Mouse (Mus musculus) testis, postnatal 10 days (tissue): ENCODE data around the gene Ap5b1.

Experiments used
- DNase-seq: peaks from one replicate; pipeline ENCODE4 v3.0.0; 2021; ENCODE audit warnings: low spot score

Gene Ap5b1

DNA sequence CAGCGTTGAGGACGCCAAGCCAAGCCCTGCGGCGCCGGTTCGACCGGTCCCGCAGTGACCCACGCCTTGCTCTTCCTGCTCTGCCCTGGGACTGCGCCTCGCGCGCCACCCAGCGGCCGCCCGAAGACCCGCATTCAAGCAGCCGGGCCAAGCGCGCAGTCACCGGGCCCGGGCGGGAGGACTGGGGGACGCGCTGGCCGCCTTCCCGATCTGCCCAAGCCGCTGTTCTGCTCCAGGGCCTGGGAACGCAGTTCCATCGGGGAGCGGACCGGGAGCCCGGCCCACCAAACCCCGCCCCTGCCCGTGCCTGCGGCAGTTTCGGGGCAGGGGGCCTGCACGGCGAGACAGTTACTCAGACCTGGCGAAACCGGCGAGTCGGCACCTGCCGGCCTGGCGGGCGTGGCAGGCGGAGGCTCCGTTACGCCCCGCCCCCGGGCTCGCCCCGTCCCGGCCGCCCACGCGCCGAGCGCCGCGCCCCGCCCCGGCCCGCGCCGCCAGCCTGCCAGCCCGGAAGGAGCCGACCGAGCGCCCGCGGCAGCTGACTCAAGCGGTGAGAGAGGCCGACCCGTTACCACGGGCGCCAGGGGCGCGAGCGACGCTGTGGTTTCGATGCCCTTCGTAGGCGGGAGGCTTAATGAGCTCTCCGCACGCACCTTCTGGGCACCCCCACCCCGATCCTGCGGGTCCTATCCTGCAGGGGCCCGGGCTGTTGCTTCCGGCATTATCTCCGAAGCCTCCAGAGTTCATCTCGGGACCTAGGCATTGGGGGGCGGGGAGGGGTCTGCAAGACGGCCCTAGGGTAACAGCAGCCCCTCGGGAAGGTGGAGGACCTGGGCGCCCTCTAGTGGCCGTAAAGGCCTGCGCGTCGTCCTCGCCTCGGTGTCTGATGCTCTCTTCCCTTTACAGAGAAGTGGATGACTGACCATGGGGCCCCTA lies at the start of gene Ap5b1:
Gene Ap5b1, plus strand, starts transcription at position 492 of the 936 bp plus-strand sequence.
- peak; percentile 91 for DNase-seq

DNA sequence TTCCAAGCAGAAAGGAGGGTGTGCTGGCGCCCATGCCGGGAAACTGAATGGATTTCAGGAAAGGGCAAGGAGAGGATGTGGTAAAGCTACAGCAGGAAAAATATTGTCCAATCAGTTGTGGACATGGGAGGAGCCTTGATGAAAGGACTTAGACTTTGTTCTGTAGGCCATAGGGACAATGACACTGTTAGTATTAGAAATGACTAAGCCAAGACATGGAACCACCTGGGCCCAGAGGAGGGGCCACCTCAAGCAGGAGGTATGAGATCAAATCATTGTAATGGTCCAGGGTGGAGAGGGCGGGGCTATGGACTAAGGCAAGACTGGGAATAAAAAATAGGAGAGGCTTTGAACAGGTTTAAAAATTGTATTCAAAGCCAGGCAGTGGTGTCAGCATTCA lies 49.1 kb upstream of the Ap5b1 start:
- no peak for DNase-seq

DNA sequence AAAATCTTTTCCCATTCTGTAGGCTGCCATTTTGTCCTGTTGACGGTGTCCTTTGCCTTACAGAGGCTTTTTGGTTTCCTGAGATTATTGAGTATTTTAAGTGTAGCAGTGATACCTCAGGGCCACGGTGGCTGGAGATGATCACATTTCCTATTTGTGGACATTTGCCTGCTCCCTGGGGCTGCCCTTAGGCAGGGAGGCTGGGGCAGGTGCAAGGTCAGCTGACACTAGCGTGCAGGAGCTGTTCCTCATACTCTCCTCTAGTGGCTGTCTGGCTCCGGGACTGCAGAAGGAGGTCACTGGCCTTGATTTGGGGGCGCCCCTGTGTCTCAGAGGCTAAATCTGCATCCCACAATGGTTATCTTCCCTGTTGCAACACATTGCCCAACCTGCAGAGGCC lies 42.6 kb upstream of the Ap5b1 start:
- DNase-seq, result no peak

DNA sequence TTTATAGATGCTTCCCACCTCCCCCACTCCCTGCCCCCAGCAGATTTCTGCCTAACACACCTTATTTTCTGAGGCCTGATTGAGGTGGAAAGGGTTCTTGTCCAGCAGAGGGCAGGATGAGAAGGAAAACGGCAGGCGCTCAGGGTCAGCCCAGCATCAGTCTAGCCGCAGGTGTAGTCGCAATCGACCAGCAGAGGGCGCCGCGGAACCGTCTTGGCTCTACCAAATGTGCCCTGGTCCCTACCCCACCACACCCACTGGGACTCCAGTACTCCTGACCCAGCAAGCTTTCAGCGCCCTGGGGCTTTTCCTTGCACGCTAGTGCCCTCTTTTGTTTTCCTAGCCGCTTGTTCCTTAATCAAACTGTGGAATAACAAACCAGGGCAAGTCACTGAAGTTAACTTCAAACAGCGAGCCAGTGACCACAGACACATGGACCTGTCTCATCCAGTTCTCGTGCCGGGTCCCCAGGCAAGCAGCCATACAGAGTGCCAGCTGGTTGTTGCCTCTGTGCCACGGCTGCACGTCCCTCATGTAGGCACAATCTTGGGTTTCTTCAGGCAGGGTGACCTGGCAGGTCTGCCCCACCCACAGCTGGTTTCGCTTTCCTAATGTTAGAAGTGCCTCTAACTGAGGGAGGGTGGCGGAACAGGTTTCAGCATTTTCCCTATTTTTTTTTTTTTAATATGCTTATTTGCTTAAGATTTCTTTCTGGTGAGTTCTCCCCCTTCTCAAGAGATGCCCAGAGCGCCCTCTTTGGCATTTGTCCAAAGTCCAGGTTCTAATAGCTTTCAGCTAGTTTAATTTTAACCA lies 38.3 kb upstream of the Ap5b1 start:
- peak; percentile 99 for DNase-seq

DNA sequence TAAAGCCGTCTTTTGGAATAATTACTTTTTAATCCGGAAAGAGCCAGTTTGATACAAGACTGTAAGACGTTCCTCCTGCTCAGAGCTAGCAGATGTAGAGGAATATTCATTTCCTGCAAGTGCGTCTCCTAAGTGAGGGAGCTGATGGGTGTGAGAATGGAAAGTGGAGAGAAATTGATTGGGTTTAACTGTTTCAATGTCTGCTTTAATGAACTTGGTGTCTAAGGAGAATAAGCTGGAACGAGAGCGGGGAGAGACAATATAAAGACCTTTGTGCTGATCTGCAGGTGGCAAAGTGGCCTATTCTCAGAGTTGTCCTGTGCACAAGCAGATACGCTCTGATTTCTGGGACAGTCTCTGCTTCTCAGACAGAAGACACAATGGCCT lies 37.7 kb upstream of the Ap5b1 start:
- DNase-seq, result no peak

DNA sequence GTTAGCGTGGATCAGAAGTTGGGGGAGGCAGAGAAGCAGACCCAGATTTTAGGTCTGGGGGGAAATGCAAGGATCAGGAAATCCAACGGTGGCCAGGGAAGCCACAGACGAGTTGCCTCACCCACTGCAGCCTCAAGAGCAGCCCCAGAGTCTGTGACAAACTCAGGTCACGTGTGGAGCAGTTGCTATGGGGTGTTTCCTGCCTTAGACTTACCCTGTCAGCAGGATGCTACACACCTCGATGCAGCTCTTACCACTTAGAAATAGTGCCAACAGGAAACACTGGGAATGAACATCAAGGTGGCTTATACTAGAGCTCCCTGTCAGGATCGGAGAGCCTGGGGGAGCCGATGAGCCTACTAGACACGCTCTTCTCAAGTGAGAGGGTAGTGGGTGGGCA lies 35.3 kb upstream of the Ap5b1 start:
- no peak for DNase-seq

DNA sequence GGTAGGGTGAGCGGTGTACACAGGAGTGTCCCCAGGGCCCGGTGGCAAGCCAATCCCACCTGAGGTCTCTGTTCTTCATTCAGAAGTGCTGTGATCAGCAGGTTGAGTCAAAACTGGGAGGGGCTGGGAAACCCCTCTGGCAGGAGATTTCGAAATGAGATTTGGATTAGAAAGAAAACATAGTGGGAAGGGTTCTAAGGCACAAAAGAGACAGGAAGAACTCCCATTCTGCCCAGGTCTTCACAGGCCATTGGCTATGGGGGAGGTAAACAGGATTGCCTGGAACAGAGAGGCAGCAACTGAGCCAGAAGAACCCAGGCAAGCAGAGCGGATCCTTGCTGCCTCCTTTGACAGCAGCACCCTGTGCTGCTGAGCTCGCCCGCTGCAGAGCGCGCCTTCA lies 29.0 kb upstream of the Ap5b1 start:
- DNase-seq, result no peak

DNA sequence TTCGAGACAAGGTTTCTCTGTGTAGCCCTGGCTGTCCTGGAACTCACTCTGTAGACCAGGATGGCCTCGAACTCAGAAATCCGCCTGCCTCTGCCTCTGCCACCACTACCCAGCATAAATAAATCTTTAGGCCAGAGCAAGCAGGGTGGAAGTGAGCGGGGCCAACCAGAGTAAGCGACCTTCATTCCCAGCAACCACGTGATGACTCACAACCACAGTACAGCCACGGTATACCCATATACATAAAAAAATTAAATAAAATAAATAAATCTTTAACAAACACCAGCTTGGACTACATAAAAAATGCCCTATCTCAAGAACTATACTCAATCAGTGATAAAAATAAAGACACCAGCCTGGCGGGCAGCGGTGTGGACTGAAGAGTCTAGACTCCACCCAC lies 24.5 kb upstream of the Ap5b1 start:
- DNase-seq, result no peak

DNA sequence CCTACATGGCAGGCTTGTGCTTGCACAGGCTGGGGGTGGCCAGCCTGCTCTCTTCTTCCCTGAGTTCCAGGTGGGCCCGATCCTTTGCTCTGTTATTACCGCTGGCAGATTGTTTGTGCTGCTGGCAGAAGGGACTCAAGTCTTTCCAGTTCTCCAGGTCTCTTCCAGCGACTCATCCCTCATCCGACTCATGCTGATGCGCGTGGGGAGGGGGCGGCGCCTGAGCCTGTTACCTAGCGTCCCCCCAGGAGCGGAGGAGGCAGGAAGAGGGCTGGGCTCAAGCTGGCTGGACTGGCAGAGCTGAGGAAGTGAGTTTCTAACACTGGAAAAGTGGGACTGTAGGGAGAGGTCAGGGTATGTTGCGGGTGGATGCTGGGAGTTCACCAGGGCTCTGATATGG lies 23.8 kb upstream of the Ap5b1 start:
- DNase-seq, result no peak

DNA sequence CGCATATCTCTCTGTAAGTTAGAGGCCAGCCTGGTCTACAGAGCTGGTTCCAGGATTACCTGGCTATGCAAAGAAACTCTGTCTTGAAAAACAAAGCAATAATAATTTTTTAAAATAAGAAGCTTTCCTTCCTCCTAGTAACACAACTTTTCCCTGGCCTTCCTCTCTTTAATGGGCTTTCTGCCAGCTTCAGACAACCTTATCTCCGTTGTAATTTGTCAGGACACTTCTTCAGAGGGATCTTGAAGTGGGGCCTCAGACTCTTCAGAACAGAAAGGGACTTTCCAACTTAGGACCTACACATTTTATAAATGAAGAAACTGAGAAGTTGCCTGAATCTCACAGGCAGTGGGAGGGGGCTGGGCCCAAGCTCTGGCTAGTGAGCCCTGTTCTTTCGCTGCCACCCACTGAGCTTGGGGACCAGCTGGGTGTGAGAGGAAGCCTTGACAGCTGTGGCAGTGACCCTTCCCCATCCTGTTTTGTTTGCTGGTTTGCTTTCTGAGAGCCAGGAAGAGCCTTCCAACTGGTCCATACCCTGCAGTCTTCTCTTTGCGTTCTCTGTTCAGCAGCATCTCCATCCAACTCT lies 20.3 kb upstream of the Ap5b1 start:
- DNase-seq, result no peak

DNA sequence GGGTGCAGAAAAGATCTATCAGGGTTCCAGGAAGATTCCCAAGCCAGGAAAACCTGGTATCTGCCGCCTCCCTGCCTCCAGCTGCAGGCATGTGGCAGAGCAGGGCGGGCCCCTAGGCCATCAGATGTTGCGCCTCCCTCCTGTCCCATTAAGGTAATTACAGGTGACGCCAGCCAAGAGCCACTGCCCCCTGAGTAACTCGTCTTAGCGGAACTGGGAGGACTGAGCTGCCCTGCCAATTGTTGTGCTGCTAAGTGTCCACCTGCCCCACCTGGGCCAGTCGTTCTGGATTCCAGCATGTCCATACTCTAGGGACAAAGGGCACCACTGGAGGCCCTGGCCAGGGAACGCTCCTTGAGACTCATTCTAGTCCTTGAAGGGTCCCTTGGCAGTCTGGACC lies 14.0 kb upstream of the Ap5b1 start:
- no peak for DNase-seq

DNA sequence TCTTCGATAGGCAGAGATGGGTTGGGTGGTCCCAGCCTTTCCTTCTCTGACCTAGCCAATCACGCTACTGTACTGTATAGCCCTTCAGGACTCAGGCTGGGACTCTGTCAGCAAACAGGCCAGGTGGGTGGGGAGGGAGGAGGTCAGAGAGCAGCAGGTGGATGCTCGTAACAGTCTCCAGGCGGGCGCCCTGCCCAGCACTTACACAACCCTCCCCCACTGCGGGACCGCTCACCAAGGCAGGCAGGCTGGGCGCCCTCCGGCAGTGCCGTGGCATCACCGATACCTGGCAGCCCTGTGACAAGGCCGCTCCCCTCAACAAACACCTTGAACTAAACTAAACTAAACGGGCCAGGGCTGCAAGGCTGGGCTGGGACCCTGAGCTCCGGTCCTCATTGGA lies 13.6 kb upstream of the Ap5b1 start:
- DNase-seq, result no peak

DNA sequence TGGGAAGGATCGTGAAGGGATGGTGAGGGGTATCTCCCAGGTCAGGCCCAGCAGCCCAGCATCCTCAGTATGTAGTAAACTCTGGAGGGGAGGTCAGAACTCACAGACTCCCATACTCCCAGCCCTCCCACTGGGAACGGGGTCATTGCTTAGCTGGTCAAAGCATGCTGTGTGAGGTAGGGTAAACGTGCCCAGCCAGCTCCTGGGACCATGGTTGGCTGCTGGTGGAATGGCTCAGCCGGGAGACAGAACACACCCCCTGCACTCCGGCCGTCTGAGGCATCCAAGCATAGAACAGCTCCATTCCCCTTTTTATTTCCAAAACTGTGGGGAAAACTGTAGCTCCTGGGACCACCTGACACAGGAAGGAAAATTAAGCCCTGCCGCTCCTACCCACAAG lies 9.7 kb upstream of the Ap5b1 start:
- no peak for DNase-seq

DNA sequence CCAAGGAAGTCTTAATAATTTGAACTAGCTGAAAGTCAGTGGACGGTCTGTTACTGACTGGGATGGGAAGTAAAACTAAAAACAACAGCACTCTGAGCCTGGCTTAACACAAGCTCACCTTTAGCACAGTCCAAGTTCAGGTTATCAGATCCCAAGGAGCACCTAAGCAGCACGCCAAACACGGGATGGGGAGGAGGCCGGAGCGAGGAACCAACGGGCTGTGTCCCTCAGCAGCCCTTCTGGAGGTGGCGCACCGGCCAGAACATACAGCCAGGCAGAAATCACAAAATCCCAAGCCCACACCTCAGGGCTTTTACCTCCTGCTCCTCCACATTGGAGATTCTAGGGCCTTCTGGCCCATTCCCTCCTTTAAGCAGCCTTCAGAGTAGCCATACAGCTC lies 9.1 kb upstream of the Ap5b1 start:
- DNase-seq, result no peak

DNA sequence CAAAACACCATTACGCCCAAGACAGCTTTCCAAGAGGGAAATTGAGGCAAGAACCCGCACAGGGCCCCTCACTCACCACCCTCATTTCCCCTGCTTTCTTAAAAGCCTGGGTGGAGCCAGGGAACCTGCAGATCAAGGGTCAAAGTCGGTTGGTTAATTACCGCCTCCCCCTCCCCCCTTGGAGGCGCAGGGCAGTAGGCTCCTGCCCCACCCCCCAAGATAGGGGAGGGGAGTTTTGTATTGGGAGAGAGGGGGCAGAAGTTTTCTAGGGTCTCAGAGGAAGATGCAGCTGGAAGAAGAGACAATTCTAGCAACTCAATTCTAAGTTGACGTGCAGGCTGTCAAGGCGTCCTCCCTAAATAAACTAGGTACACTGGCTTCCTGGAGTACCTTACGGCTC lies 8.6 kb upstream of the Ap5b1 start:
- DNase-seq, result no peak

DNA sequence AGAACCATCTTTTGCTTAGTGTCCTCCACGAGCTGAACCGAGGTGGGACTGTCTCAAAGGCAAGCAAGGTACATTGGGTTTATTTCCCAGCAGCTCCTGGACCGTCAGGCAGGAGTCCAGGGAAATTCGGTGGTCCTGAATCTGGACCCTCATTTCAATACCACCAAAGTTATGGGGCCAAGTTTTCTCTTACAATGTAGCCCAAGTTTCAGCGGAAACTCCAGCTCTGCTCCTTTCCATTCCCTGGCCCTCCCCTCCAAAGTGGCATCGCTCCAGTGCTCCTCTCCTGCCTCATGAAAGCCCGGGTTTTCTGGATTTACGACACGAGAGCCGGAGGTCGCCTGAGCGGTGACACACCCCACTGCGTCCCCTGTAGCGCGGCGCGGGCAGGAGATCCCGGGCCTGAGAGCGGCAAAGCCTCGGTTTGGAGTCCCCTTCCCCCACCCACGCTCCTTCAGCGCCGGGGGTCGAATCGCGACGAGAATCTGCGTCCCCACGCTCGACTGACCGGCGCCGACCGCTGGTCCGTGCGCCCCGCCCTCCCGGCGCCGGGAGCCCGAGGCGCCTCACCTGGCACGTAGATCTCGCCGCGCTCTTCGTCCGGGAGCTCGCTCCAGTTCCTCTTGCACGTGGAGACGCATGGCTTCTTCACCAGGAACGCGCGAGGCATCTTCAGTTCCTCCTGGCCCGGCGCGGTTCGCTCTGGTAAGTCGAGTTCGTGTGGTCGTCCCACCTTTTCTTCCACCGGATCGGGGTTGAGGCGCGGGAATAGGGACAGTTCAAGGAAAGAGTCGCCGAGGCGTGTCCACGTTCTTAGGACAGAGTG lies 8.0 kb upstream of the Ap5b1 start:
- DNase-seq, result no peak

DNA sequence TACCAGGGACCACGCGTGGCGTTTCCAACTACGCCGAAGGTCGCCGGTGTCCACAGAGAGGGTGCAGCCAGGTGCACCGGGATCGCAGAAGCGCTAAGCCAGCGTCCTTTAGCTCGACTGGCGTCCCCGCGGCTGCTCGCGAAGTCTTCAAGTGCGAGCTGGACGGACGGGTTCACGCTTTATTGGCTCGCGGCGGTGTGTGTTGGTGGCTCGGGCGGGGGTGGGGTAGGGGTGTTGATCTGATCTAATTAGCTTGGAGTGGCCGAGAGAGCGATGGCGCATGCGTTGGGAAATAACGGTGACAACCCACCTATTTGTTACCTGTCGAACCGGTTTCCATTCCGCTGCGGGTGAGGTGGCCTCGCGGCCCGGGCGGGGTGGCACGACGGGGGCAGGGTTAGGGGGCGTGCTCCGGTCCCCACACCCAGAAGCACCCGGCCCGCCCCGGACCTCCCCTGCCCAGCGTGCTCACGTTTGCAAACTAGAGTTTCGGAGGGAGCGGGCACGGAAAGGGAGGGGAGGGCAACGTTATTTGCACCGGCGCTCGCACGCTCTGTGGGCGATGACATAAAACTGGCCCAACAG lies 7.3 kb upstream of the Ap5b1 start, which contains the start of gene Ovol1:
Gene Ovol1, minus strand, starts transcription at position 190 of the 585 bp plus-strand sequence.
- DNase-seq, result no peak

DNA sequence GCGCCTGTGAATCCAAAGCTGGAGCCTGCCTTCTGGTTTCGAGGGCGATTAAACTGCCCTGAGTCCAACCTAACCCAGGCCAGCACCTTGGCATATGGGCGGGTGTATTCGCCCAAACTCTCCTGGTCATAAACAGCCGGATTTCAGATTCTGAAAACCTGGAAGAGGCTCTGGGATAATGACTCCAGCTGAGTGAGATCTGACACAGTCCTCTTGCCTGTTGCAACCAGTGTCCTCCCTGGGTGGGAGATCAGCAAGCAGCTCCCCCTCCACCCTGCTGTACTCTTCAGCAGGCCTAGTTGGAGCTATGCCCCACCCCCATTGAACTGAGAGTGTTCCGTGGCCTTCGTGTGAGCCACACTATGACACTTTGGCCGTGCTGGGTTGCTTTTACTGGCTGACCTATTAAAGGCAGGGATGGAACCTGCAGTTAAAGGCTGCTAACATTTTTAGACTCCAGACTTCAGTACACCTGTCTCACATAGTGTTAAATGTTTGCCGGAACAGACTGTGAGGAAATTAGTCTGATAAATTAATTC lies 6.5 kb upstream of the Ap5b1 start:
- DNase-seq, result no peak

DNA sequence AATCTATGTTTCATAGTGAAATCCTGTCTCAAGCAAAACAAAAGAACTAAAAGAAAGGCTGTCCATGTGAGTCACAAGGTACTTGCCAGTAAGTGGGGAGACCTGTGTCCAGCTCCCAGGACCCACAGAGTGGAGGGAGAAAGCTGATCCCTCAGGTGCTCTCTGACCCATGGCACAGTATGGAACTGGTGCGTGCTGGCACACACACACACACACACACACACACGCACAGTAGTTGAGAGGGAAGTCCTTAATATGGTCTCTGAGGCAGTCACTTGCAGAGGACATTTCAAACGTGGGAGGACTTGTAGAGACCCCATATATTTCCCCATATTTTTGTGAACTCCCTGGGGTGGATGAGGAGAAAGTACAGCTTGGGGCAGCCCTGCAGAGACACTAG lies 5.9 kb upstream of the Ap5b1 start:
- no peak for DNase-seq

DNA sequence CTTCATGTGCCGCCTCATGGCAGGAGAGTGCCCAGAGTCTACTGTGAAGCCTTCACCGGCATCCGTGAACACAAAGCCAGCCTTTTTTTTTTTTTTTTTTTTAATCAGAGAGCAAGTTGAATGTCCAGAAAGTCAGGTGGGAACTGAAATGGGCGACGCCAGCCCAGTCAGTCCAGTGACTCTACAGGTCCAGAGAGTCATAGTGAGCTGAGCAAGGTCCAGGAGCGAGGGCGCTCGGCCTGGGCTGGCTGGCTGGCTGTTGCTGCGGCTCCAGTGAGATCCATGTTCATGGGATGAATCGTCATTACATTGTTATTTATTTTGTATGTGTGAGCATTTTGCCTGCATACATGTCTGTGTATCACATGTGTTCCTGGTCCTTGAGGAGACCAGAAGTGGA lies 5.0 kb upstream of the Ap5b1 start:
- no peak for DNase-seq

DNA sequence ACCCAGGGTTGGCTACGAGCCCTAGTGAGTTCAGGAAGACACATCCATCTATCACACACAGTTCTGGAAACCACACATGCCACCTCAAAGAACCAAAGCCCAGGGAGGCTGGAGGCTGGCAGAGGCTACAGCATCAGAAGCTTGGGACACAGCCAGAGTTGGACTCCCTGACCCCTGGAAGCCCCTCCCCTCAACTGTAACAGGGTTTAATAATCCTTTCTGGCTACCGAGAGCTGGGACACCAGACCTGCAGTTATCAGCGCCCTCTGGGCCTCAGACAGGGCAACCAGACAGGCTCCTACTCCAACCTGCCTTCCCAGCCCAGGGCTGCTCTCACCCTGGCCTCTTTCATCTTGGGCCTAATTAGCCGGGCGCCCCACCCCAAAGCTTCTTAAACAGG lies 1.5 kb upstream of the Ap5b1 start:
- DNase-seq, result no peak
